Mouse (Mus musculus) cerebellum, adult 2 months (tissue): ENCODE measurements at regions not wholly inside any gene's neighbourhood (a gene's known extent, or its start where the extent isn't known, plus 50 kb on each side); places are given as distances from the start of the nearest gene placed in this dataset.

ENCODE experiments used
- CTCF ChIP-seq: fragments of 200-500 bp; IDR thresholded peaks from 2 replicates; pipeline ENCODE4 v1.5.1; 2011; ENCODE audit warnings: low read depth, mild to moderate bottlenecking, control low read depth, low read length, moderate library complexity, borderline replicate concordance; ENCODE audit not compliant: insufficient read depth
- POLR2A ChIP-seq: fragments of 200-500 bp; IDR thresholded peaks from 2 replicates; pipeline ENCODE4 v1.6.1; 2011; ENCODE audit warnings: low read length, control low read depth, borderline replicate concordance; ENCODE audit not compliant: insufficient read depth

- no peak for TF ChIP-seq POLR2A
- TF ChIP-seq CTCF: no peak
Measured at GRCm38 (mm10) chr12:109748326-109749059, 148.4 kb upstream of the Rtl1 start.
